Mouse (Mus musculus) cerebellum, adult 2 months (tissue): Measurements from ENCODE around the gene Sox11.

ENCODE experiments used
- CTCF ChIP-seq: fragments of 200-500 bp; IDR thresholded peaks from 2 replicates; pipeline ENCODE4 v1.5.1; 2011; ENCODE audit warnings: low read depth, mild to moderate bottlenecking, control low read depth, low read length, moderate library complexity, borderline replicate concordance; ENCODE audit not compliant: insufficient read depth
- POLR2A ChIP-seq: fragments of 200-500 bp; IDR thresholded peaks from 2 replicates; pipeline ENCODE4 v1.6.1; 2011; ENCODE audit warnings: low read length, control low read depth, borderline replicate concordance; ENCODE audit not compliant: insufficient read depth

- TF ChIP-seq CTCF (no peak), POLR2A (no peak)
Observed at GRCm38 (mm10) chr12:27311316-27311832, 31.0 kb downstream of the Sox11 start.
